Mouse (Mus musculus): ENCODE data around the gene Slc8a3. TPM values are rescaled to one million over a fixed set of nuclear protein-coding genes. Genes with fewer than 3 reads are reported as not detected.

Slc8a3 gene
- polyA plus RNA-seq, 1 experiment from 2014 or later = 0.03 TPM

- peaks cover 48% of the 10 kb centered on the region for H3K27me3 ChIP-seq
Observed at GRCm38 (mm10) chr12:81205619-81206560, 127.1 kb downstream of the Slc8a3 start.

GRCm38 (mm10) chr12:81203226-81203625 is 129.8 kb downstream of the Slc8a3 start:
- peaks cover 67% of the 10 kb centered on the region for H3K27me3 ChIP-seq
- ATAC-seq = no peak
- CTCF ChIA-PET = no interaction called here
- in situ Hi-C loops (cut with MboI; ENCODE audit: low pct_unique_long_range_greater_than_20kb) = no loop called here
- POLR2A ChIA-PET = no interaction called here
- no peak for TF ChIP-seq CTCF (IDR thresholded peaks at IDR 0.05)
- no peak for DNase-seq (ENCODE audit: low read depth, low spot score)

More at GRCm38 (mm10) chr12:81205619-81206560, 127.1 kb downstream of the Slc8a3 start:
- no peak for TF ChIP-seq CTCF (IDR thresholded peaks at IDR 0.05)
- in situ Hi-C loops (cut with MboI; ENCODE audit: low pct_unique_long_range_greater_than_20kb) = no loop called here
- DNase-seq (ENCODE audit: low read depth, low spot score) = no peak
- ATAC-seq = no peak
- ChIA-PET CTCF (no interaction called here), POLR2A (interaction anchor here (0.6 kb wide), 1 partner anchor 21 kb away, joined by 3 read pairs; no protein-coding TSS in a partner anchor)

- H3K27me3 ChIP-seq = peaks cover 58% of the 10 kb centered on the region
- in situ Hi-C loops (cut with MboI; ENCODE audit: low pct_unique_long_range_greater_than_20kb) = loop anchor here (10.0 to 25.0 kb wide), 2 partner anchors 205 to 437 kb away; partner anchors contain the start of gene Ccdc177
- ATAC-seq (no peak), DNase-seq (ENCODE audit: low read depth, low spot score) (no peak)
- POLR2A ChIA-PET = no interaction called here
- TF ChIP-seq CTCF (IDR thresholded peaks at IDR 0.05) = peak; percentile 81
- CTCF ChIA-PET = no interaction called here
Observed at GRCm38 (mm10) chr12:81199280-81199955, 133.6 kb downstream of the Slc8a3 start.

DNA sequence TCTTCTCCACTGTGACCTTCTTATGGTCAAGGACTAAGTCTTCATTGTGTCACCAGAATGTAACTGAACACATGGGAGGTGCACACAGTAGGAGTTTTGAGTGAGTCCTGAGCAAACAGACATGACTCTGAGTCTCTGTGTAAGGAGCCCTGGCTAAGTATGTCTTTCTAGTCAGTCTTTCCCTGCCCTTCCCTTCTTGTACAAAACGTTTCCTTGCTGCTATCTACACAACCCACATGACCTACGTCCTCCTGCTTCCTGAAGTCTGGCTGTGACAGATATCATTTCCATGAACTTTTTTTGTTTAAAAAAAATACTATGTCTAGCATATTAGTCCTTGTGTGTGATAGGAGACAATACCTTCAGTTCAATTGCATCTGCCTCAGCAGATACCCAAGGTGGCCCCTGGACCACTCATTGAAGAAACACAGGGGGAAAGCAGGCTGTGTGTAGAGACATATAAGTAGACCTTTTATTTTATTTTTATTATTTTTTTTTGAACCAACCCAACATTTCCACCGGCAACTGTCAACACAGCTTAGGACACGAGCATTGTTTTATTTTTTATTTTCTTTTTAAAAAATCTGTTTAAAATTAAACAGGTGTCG is 135.4 kb downstream of the Slc8a3 start:
- H3K27me3 ChIP-seq = peaks cover 60% of the 10 kb centered on the region
- in situ Hi-C loops (cut with MboI; ENCODE audit: low pct_unique_long_range_greater_than_20kb) = loop anchor here (10.0 to 25.0 kb wide), 2 partner anchors 207 to 435 kb away; partner anchors contain the start of gene Ccdc177
- ATAC-seq (no peak), DNase-seq (ENCODE audit: low read depth, low spot score) (no peak)
- CTCF ChIA-PET = no interaction called here
- no peak for TF ChIP-seq CTCF (IDR thresholded peaks at IDR 0.05)
- POLR2A ChIA-PET = no interaction called here

- ChIA-PET POLR2A (no interaction called here), CTCF (no interaction called here)
- ATAC-seq (no peak), DNase-seq (ENCODE audit: low read depth, low spot score) (no peak)
- in situ Hi-C loops (cut with MboI; ENCODE audit: low pct_unique_long_range_greater_than_20kb) = loop anchor here (10.0 to 25.0 kb wide), 2 partner anchors 211 to 432 kb away; partner anchors contain the start of gene Ccdc177
- no peak for TF ChIP-seq CTCF (IDR thresholded peaks at IDR 0.05)
- peaks cover 46% of the 10 kb centered on the region for H3K27me3 ChIP-seq
Observed at GRCm38 (mm10) chr12:81193968-81194367, 139.0 kb downstream of the Slc8a3 start.

GRCm38 (mm10) chr12:81189636-81190035 is 143.3 kb downstream of the Slc8a3 start:
- ChIA-PET CTCF (no interaction called here), POLR2A (no interaction called here)
- TF ChIP-seq CTCF (IDR thresholded peaks at IDR 0.05) = no peak
- ATAC-seq (no peak), DNase-seq (ENCODE audit: low read depth, low spot score) (no peak)
- in situ Hi-C loops (cut with MboI; ENCODE audit: low pct_unique_long_range_greater_than_20kb) = loop anchor here (10.0 to 25.0 kb wide), 2 partner anchors 215 to 427 kb away; partner anchors contain the start of gene Ccdc177
- peaks cover 60% of the 10 kb centered on the region for H3K27me3 ChIP-seq

GRCm38 (mm10) chr12:81188996-81189395 is 144.0 kb downstream of the Slc8a3 start:
- TF ChIP-seq CTCF (IDR thresholded peaks at IDR 0.05) = no peak
- no peak for ATAC-seq
- in situ Hi-C loops (cut with MboI; ENCODE audit: low pct_unique_long_range_greater_than_20kb) = loop anchor here (25.0 kb wide), 1 partner anchor 427 kb away; the partner anchor contains the start of gene Ccdc177

DNA sequence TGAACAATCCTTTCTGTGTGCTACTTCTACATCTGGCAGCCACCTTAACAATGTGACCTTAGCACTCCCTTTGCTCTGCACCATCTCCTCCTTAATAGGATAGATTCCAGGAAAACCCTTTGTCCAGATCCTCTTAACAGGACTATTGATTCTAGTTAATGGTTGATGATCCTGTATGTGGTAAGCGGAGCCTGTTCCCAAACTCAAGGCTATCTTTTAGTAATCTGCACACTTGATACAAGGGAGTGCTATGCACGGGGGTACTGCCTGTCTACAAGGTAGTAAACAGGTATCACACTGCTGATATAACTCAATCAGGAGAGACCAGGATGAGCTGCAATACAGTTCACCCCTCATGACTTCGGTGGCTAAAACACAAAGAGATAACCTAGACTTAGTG is 144.6 kb downstream of the Slc8a3 start:
- DNase-seq (ENCODE audit: low read depth, low spot score) (no peak), ATAC-seq (no peak)
- ChIA-PET CTCF (no interaction called here), POLR2A (no interaction called here)
- no peak for TF ChIP-seq CTCF (IDR thresholded peaks at IDR 0.05)
- peaks cover 47% of the 10 kb centered on the region for H3K27me3 ChIP-seq
- in situ Hi-C loops (cut with MboI; ENCODE audit: low pct_unique_long_range_greater_than_20kb) = loop anchor here (25.0 kb wide), 1 partner anchor 426 kb away; the partner anchor contains the start of gene Ccdc177

More at GRCm38 (mm10) chr12:81188996-81189395, 144.0 kb downstream of the Slc8a3 start:
- CTCF ChIA-PET = no interaction called here
- peaks cover 53% of the 10 kb centered on the region for H3K27me3 ChIP-seq
- DNase-seq (ENCODE audit: low read depth, low spot score) = no peak
- POLR2A ChIA-PET = no interaction called here

DNA sequence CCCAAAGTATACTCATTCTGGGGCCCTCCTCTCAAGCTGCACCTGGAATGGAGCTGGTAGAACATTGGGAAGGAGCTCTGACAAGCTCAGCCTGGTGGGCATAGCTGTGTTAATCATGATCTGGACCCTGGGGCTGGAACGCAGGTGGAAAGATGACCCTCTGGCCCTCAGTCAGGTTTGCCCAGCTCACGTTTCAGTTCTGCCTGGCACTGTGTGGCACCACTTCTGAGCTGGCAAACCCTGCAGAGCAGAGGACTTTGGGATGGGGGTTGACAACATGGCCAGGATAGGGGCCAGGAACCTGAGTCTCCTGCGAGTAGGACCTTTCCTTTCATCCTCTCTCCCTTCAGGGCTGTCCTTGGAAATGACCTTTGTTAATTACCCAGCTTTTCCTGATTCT is 146.3 kb downstream of the Slc8a3 start:
- in situ Hi-C loops (cut with MboI; ENCODE audit: low pct_unique_long_range_greater_than_20kb) = loop anchor here (25.0 kb wide), 1 partner anchor 424 kb away; the partner anchor contains the start of gene Ccdc177
- H3K27me3 ChIP-seq = peaks cover 52% of the 10 kb centered on the region
- no peak for TF ChIP-seq CTCF (IDR thresholded peaks at IDR 0.05)
- ATAC-seq (no peak), DNase-seq (ENCODE audit: low read depth, low spot score) (no peak)
- POLR2A ChIA-PET = no interaction called here
- CTCF ChIA-PET = no interaction called here

GRCm38 (mm10) chr12:81186081-81186480 is 146.9 kb downstream of the Slc8a3 start:
- in situ Hi-C loops (cut with MboI; ENCODE audit: low pct_unique_long_range_greater_than_20kb) = loop anchor here (25.0 kb wide), 1 partner anchor 424 kb away; the partner anchor contains the start of gene Ccdc177
- no peak for TF ChIP-seq CTCF (IDR thresholded peaks at IDR 0.05)
- POLR2A ChIA-PET = no interaction called here
- ATAC-seq (no peak), DNase-seq (ENCODE audit: low read depth, low spot score) (no peak)
- peaks cover 52% of the 10 kb centered on the region for H3K27me3 ChIP-seq
- CTCF ChIA-PET = no interaction called here
